Mouse (Mus musculus) left cerebral cortex, postnatal 36 days (tissue): ENCODE measurements around the gene Gm10260. TPM values are rescaled to one million over a fixed set of nuclear protein-coding genes. Genes with fewer than 3 reads are reported as not detected.

ENCODE experiments used
- DNase-seq, 2 experiments: peaks; one replicate each; pipeline ENCODE4 v3.0.0; 2021 to 2022; ENCODE audit warnings: low spot score in 2 of 2, mixed read lengths in 1 of 2
- intact Hi-C: fragments of 180-260 bp; cut with DNase I; formaldehyde crosslinking; loops from one replicate; pipeline ENCODE4 v1.15.1; 2025
- total RNA-seq, 2 experiments: library from RNA; stranded (reverse); gene quantifications; 2 replicates each; pipeline ENCODE4 v1.2.3; 2021

The Gm10260 gene
- total RNA-seq, 2 experiments from 2014 or later, result 78.4 to 87.8 TPM

- intact Hi-C loops, result no loop called here
- no peak for DNase-seq
Measured at GRCm38 (mm10) chr13:97724551-97724950, 35.9 kb downstream of the Gm10260 start.

GRCm38 (mm10) chr13:97712506-97713275 lies 47.7 kb downstream of the Gm10260 start:
- intact Hi-C loops, result no loop called here
- DNase-seq, result no peak

DNA sequence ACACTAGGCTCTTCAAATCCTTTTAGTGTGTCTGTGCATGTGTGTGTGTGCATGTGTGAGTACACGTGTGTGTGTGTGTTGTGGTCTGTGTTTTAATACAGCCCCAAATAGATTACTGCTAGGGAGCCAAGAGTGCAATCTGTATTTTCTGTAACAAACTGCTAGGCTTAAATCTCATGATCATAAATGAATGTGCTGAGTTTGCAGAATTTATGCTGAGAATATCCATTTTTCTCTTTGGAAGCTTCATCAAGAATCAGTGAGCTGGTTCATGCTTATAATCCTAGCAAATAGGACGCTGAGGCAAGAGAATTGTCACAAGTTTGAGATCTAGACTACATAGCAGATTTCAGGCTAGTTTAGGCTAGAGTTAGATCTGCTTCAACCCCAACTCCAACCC lies 48.9 kb downstream of the Gm10260 start:
- DNase-seq, result no peak
- intact Hi-C loops, result no loop called here
